Mouse (Mus musculus) ES-CJ7 (cell line): ENCODE data around the gene Ankub1.

Source experiments
- DNase-seq: peaks from one replicate; pipeline ENCODE4 v3.0.0; 2011; ENCODE audit warnings: low read depth, low spot score

Ankub1 gene

GRCm38 (mm10) chr3:57643191-57643590 lies 49.4 kb downstream of the Ankub1 start:
- DNase-seq: peak; percentile 54

GRCm38 (mm10) chr3:57637596-57637995 lies 55.0 kb downstream of the Ankub1 start:
- DNase-seq: no peak

GRCm38 (mm10) chr3:57634763-57635487 lies 57.7 kb downstream of the Ankub1 start:
- DNase-seq: no peak

- DNase-seq: no peak
These were observed 65.6 kb downstream of the Ankub1 start for GRCm38 (mm10) chr3:57626954-57627513.

GRCm38 (mm10) chr3:57625275-57625997 lies 67.2 kb downstream of the Ankub1 start:
- peak; percentile 84 for DNase-seq

GRCm38 (mm10) chr3:57619718-57620117 lies 72.9 kb downstream of the Ankub1 start:
- peak; percentile 33 for DNase-seq

- DNase-seq: no peak
These were observed 76.9 kb downstream of the Ankub1 start for GRCm38 (mm10) chr3:57615652-57616051.

GRCm38 (mm10) chr3:57612430-57612997 lies 80.1 kb downstream of the Ankub1 start:
- no peak for DNase-seq

- peak; percentile 15 for DNase-seq
These were observed 80.8 kb downstream of the Ankub1 start for GRCm38 (mm10) chr3:57611776-57612175.
